Mouse (Mus musculus): Measurements from ENCODE around the gene Atp1a3. TPM values are rescaled to one million over a fixed set of nuclear protein-coding genes. Genes with fewer than 3 reads are reported as not detected.
A peak's percentile ranks its signal among the peaks of the same experiment; 100 is the strongest.

Atp1a3 gene
- polyA plus RNA-seq, 1 experiment from 2014 or later = 195 TPM

- Histone ChIP-seq H3K27me3 (peaks cover 36% of the 10 kb centered on the region), H3K4me2 (replicated peaks) (no peak overlapping the region), H3K4me1 (replicated peaks) (peaks cover 49% of the 10 kb centered on the region), H3K27ac (no peak overlapping the region), H3K36me3 (peaks cover 52% of the 10 kb centered on the region), H3K9ac (replicated peaks) (no peak overlapping the region), H3K4me3 (replicated peaks) (no peak overlapping the region), H3K9me3 (no peaks in the 10 kb centered on the region)
- no peak for ATAC-seq
- 62% methylated on average over 7 of the region's 7 CpGs for WGBS
Observed at GRCm38 (mm10) chr7:25011592-25011991, 5.8 kb upstream of the Atp1a3 start.

- Histone ChIP-seq H3K27me3 (peaks cover 36% of the 10 kb centered on the region), H3K4me1 (replicated peaks) (peaks cover 60% of the 10 kb centered on the region), H3K27ac (peak overlapping the region; percentile 98), H3K9ac (replicated peaks) (peak overlapping the region; percentile 65), H3K4me2 (replicated peaks) (peak overlapping the region; percentile 83), H3K4me3 (replicated peaks) (peak overlapping the region; percentile 32), H3K9me3 (no peaks in the 10 kb centered on the region), H3K36me3 (peaks cover 39% of the 10 kb centered on the region)
- peak; percentile 10; the same call in 1 of the 2 replicates for ATAC-seq
- 2% methylated on average over 96 of the region's 97 CpGs for WGBS
Observed at GRCm38 (mm10) chr7:25010090-25010913, 4.5 kb upstream of the Atp1a3 start.

- peaks cover 68% of the 10 kb centered on the region for H3K4me1 ChIP-seq (replicated peaks)
- peak overlapping the region; percentile 65 for H3K9ac ChIP-seq (replicated peaks)
- H3K27me3 ChIP-seq = peaks cover 36% of the 10 kb centered on the region
- peak overlapping the region; percentile 83 for H3K4me2 ChIP-seq (replicated peaks)
- ATAC-seq = 0 out of 2 replicates have a peak, but pooled peaks have one; percentile 3
- no peaks in the 10 kb centered on the region for H3K9me3 ChIP-seq
- H3K4me3 ChIP-seq (replicated peaks) = peak overlapping the region; percentile 32
- peak overlapping the region; percentile 98 for H3K27ac ChIP-seq
- 4% methylated on average over 20 of the region's 20 CpGs for WGBS
- H3K36me3 ChIP-seq = peaks cover 28% of the 10 kb centered on the region
Observed at GRCm38 (mm10) chr7:25009099-25009700, 3.4 kb upstream of the Atp1a3 start.

GRCm38 (mm10) chr7:25008635-25009034, 2.9 kb upstream of the Atp1a3 start:
- H3K4me3 ChIP-seq (replicated peaks) = peak overlapping the region; percentile 32
- H3K9me3 ChIP-seq = no peaks in the 10 kb centered on the region
- peak overlapping the region; percentile 65 for H3K9ac ChIP-seq (replicated peaks)
- peaks cover 74% of the 10 kb centered on the region for H3K4me1 ChIP-seq (replicated peaks)
- peak overlapping the region; percentile 98 for H3K27ac ChIP-seq
- peaks cover 36% of the 10 kb centered on the region for H3K27me3 ChIP-seq
- no peak for ATAC-seq
- peak overlapping the region; percentile 83 for H3K4me2 ChIP-seq (replicated peaks)
- peaks cover 22% of the 10 kb centered on the region for H3K36me3 ChIP-seq
- under 1% methylated on average over 17 of the region's 17 CpGs for WGBS

GRCm38 (mm10) chr7:25007609-25008374, 2.0 kb upstream of the Atp1a3 start:
- peak overlapping the region; percentile 83 for H3K4me2 ChIP-seq (replicated peaks)
- peak overlapping the region; percentile 32 for H3K4me3 ChIP-seq (replicated peaks)
- peak overlapping the region; percentile 98 for H3K27ac ChIP-seq
- 4% methylated on average over 8 of the region's 8 CpGs for WGBS
- H3K4me1 ChIP-seq (replicated peaks) = peaks cover 83% of the 10 kb centered on the region
- H3K27me3 ChIP-seq = peaks cover 36% of the 10 kb centered on the region
- peaks cover 14% of the 10 kb centered on the region for H3K36me3 ChIP-seq
- no peaks in the 10 kb centered on the region for H3K9me3 ChIP-seq
- ATAC-seq = peak; percentile 41
- H3K9ac ChIP-seq (replicated peaks) = peak overlapping the region; percentile 65

- Histone ChIP-seq H3K9ac (replicated peaks) (peak overlapping the region; percentile 94; the same call in 1 of the 2 replicates), H3K9me3 (no peaks in the 10 kb centered on the region), H3K27me3 (peaks cover 28% of the 10 kb centered on the region), H3K4me3 (replicated peaks) (no peak overlapping the region), H3K4me1 (replicated peaks) (peaks cover 93% of the 10 kb centered on the region), H3K27ac (peak overlapping the region; percentile 98), H3K36me3 (peaks cover 6% of the 10 kb centered on the region; the same call in 1 of the 2 replicates), H3K4me2 (replicated peaks) (peak overlapping the region; percentile 83)
- WGBS = 72% methylated on average over 12 of the region's 12 CpGs
- ATAC-seq = no peak
Observed at GRCm38 (mm10) chr7:25006586-25007364, 1.0 kb upstream of the Atp1a3 start.

- Histone ChIP-seq H3K4me1 (replicated peaks) (peaks cover 90% of the 10 kb centered on the region), H3K4me2 (replicated peaks) (peak overlapping the region; percentile 83), H3K9ac (replicated peaks) (peak overlapping the region; percentile 94), H3K27ac (peak overlapping the region; percentile 98), H3K4me3 (replicated peaks) (peak overlapping the region; percentile 86), H3K36me3 (0 out of 2 replicates have a peak, but pooled peaks cover under 1% of the 10 kb centered on the region), H3K9me3 (no peaks in the 10 kb centered on the region), H3K27me3 (peaks cover 22% of the 10 kb centered on the region)
- ATAC-seq = no peak; the same call in 1 of the 2 replicates
- 59% methylated on average over 3 of the region's 3 CpGs for WGBS
Observed at GRCm38 (mm10) chr7:25006171-25006570, 413 bp upstream of the Atp1a3 start.

- Histone ChIP-seq H3K4me3 (replicated peaks) (peak overlapping the region; percentile 86), H3K27me3 (peaks cover 10% of the 10 kb centered on the region), H3K4me2 (replicated peaks) (peak overlapping the region; percentile 83), H3K9me3 (no peaks in the 10 kb centered on the region), H3K9ac (replicated peaks) (peak overlapping the region; percentile 94), H3K27ac (peak overlapping the region; percentile 98), H3K4me1 (replicated peaks) (peaks cover 76% of the 10 kb centered on the region), H3K36me3 (peaks cover 13% of the 10 kb centered on the region)
- ATAC-seq = no peak
- 23% methylated on average over 9 of the region's 9 CpGs for WGBS
Observed at GRCm38 (mm10) chr7:25004806-25005205, 952 bp downstream of the Atp1a3 start.

- H3K36me3 ChIP-seq = peaks cover 19% of the 10 kb centered on the region
- H3K4me3 ChIP-seq (replicated peaks) = peak overlapping the region; percentile 86
- no peaks in the 10 kb centered on the region for H3K9me3 ChIP-seq
- 0 out of 2 replicates have a peak, but pooled peaks cover 5% of the 10 kb centered on the region for H3K27me3 ChIP-seq
- 85% methylated on average over 8 of the region's 8 CpGs for WGBS
- peaks cover 67% of the 10 kb centered on the region for H3K4me1 ChIP-seq (replicated peaks)
- ATAC-seq = no peak
- peak overlapping the region; percentile 15; the same call in 1 of the 2 replicates for H3K27ac ChIP-seq
- H3K4me2 ChIP-seq (replicated peaks) = peak overlapping the region; percentile 83
- peak overlapping the region; percentile 94 for H3K9ac ChIP-seq (replicated peaks)
Observed at GRCm38 (mm10) chr7:25003820-25004388, 1.9 kb downstream of the Atp1a3 start.

- Histone ChIP-seq H3K36me3 (peaks cover 24% of the 10 kb centered on the region), H3K9ac (replicated peaks) (peak overlapping the region; percentile 94), H3K4me3 (replicated peaks) (peak overlapping the region; percentile 86), H3K9me3 (no peaks in the 10 kb centered on the region), H3K27me3 (0 out of 2 replicates have a peak, but pooled peaks cover 4% of the 10 kb centered on the region), H3K27ac (peak overlapping the region; percentile 15; the same call in 1 of the 2 replicates), H3K4me2 (replicated peaks) (peak overlapping the region; percentile 83), H3K4me1 (replicated peaks) (peaks cover 61% of the 10 kb centered on the region)
- WGBS = 30% methylated on average over 11 of the region's 11 CpGs
- ATAC-seq = no peak
Observed at GRCm38 (mm10) chr7:25003291-25003690, 2.5 kb downstream of the Atp1a3 start.

- Histone ChIP-seq H3K9ac (replicated peaks) (no peak overlapping the region), H3K27me3 (no peaks in the 10 kb centered on the region), H3K27ac (no peak overlapping the region), H3K4me1 (replicated peaks) (peaks cover 36% of the 10 kb centered on the region), H3K4me3 (replicated peaks) (no peak overlapping the region), H3K9me3 (no peaks in the 10 kb centered on the region), H3K36me3 (peaks cover 46% of the 10 kb centered on the region), H3K4me2 (replicated peaks) (no peak overlapping the region)
- no peak for ATAC-seq
- 78% methylated on average over 12 of the region's 12 CpGs for WGBS
Observed at GRCm38 (mm10) chr7:25000711-25001110, 5.0 kb downstream of the Atp1a3 start.

All from midbrain, embryonic 13.5 days (tissue).